Mouse (Mus musculus): ENCODE measurements around the gene Olfr1370. TPM values are rescaled to one million over a fixed set of nuclear protein-coding genes. Genes with fewer than 3 reads are reported as not detected.
"Not testable (repeated sequence)": the region's sequence is repeated elsewhere in the genome, so short reads cannot be mapped to it uniquely, and the experiment has no call there.

Olfr1370 gene
- polyA plus RNA-seq (2015; fragmentation: Nextera tagmentation; extraction: Ambion mirVana), result not detected in 2 replicates

DNA sequence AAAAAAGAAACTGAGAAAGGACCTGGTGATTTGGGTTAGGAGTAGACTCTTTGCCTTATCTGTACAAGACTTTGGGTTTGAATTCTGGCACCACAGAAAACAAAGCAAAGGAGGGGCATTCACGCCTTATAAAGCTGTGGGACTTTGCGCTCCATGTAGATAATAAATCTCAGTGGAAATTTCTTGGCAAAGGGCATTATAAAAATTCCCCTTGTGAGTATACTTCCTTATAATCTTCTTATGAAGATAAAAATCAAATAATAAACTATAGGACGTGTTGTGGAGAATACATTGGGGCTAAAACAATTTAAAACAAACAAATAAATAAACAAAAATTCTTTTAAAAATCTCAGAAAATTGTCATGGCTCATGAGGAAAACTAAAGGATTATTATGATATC lies at the start of gene Olfr1370:
Gene Olfr1370 (minus strand): TSS at position 101 of the 400 bp plus-strand sequence.
- Histone ChIP-seq H3K36me3 (no peaks in the 10 kb centered on the region), H3K9me3 (no peaks in the 10 kb centered on the region), H3K4me3 (replicated peaks) (no peak within 1 kb of the TSS), H3K4me1 (replicated peaks) (no peaks in the 10 kb centered on the region), H3K9ac (replicated peaks) (no peak within 1 kb of the TSS), H3K27ac (no peak within 1 kb of the TSS), H3K4me2 (replicated peaks) (no peak within 1 kb of the TSS), H3K27me3 (no peaks in the 10 kb centered on the region)
- ATAC-seq, result no peak
- WGBS, result 80% methylated on average over 3 of the region's 3 CpGs

DNA sequence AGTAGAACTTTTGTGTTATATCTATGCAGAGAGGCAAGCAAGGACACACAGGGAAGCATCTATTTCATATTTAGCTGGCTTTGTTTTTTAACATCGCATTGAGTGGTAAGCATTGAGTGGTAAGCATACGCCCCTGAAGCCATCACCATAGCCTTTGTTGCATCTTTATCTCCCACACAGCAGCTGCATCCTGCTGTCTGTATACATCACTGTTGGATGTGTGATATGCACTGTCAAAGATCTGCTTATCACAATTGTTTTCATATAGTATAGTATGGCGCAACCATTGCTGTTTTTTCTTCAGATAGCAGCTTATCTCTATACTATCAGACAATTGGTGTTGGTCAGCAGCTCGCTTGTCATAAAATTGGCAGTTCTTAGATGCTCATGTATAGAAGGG lies 39.4 kb upstream of the Olfr1370 start:
- no peak for ATAC-seq
- Histone ChIP-seq H3K27me3 (no peaks in the 10 kb centered on the region), H3K4me2 (replicated peaks) (no peak overlapping the region), H3K27ac (no peak overlapping the region), H3K36me3 (no peaks in the 10 kb centered on the region), H3K4me3 (replicated peaks) (no peak overlapping the region), H3K9me3 (no peaks in the 10 kb centered on the region), H3K9ac (replicated peaks) (no peak overlapping the region), H3K4me1 (replicated peaks) (no peaks in the 10 kb centered on the region)
- WGBS, result 87% methylated on average over 4 of the region's 4 CpGs

DNA sequence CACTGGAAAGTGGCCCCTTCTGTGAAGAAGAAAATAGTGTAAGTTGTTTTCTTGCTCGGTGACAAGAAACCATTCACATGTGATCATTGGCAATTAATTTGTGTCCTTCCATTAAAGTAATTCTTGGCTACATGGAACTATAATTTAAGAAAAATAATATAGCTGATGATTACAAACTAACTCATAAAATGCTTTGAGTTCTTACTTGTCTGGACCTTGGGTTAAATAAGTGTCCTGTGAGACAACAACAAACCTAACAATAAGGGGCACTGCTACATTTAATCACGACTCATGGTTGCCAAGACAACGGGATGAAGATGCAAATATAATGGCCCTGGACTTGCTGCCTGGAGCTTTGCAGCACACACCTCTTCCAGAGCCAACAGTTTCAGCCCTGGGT lies 36.4 kb upstream of the Olfr1370 start, which contains the start of gene Olfr1369-ps1:
Gene Olfr1369-ps1 (plus strand): TSS at position 301 of the 400 bp plus-strand sequence.
- not testable (repeated sequence) for H3K4me1 ChIP-seq (replicated peaks); H3K9ac ChIP-seq (replicated peaks); H3K4me2 ChIP-seq (replicated peaks); H3K27me3 ChIP-seq; ATAC-seq; H3K9me3 ChIP-seq; H3K4me3 ChIP-seq (replicated peaks); H3K27ac ChIP-seq; H3K36me3 ChIP-seq
- WGBS, result 64% methylated on average over 3 of the region's 3 CpGs

DNA sequence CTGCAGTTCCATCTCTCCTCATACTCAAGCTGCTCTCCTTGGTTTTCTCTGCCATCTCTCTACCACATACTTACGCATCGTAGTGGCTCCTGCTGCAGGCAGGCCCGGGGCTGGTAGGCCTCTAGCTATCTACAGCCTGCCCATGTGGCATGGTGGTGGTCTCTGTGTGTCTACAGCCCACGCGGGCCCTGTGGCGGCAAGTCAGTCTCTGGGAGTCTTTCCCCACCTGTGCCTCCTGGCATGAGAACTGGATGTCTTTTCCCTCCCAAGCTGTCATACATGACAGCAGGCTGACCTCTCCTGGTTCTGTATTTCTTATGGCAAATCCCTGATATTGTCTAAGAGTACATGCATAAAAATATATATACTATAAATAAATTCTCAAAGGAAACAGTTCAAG lies 35.7 kb upstream of the Olfr1370 start:
- no peaks in the 10 kb centered on the region for H3K4me1 ChIP-seq (replicated peaks)
- no peaks in the 10 kb centered on the region for H3K9me3 ChIP-seq
- H3K4me3 ChIP-seq (replicated peaks), result no peak overlapping the region
- H3K27ac ChIP-seq, result no peak overlapping the region
- H3K4me2 ChIP-seq (replicated peaks), result no peak overlapping the region
- no peak for ATAC-seq
- no peak overlapping the region for H3K9ac ChIP-seq (replicated peaks)
- no peaks in the 10 kb centered on the region for H3K27me3 ChIP-seq
- 93% methylated on average over 6 of the region's 6 CpGs for WGBS
- H3K36me3 ChIP-seq, result no peaks in the 10 kb centered on the region

DNA sequence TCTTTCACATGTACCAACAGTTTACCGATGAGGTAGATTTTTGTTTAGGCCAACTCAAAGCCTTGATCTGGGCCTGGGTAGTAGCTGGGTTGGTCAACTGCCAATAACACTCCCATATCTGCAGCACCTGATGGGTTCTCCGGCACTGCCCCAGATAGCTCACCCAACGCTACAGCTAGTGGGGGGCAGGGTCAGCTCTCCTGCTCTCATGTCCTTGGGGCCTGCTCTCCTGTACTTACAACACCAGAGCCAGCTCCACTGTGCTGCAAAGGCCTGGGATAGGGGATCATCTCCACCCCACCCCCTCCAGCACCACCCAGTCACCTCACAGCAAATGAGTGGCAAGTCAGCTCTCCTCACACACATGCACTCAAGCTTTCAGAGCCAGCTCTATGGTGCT lies 35.0 kb upstream of the Olfr1370 start:
- no peak overlapping the region for H3K9ac ChIP-seq (replicated peaks)
- no peaks in the 10 kb centered on the region for H3K27me3 ChIP-seq
- H3K9me3 ChIP-seq, result no peaks in the 10 kb centered on the region
- peak; percentile 40; the same call in 1 of the 2 replicates for ATAC-seq
- H3K36me3 ChIP-seq, result no peaks in the 10 kb centered on the region
- H3K4me3 ChIP-seq (replicated peaks), result no peak overlapping the region
- WGBS, result 95% methylated on average over 3 of the region's 3 CpGs
- no peak overlapping the region for H3K4me2 ChIP-seq (replicated peaks)
- no peaks in the 10 kb centered on the region for H3K4me1 ChIP-seq (replicated peaks)
- no peak overlapping the region for H3K27ac ChIP-seq

DNA sequence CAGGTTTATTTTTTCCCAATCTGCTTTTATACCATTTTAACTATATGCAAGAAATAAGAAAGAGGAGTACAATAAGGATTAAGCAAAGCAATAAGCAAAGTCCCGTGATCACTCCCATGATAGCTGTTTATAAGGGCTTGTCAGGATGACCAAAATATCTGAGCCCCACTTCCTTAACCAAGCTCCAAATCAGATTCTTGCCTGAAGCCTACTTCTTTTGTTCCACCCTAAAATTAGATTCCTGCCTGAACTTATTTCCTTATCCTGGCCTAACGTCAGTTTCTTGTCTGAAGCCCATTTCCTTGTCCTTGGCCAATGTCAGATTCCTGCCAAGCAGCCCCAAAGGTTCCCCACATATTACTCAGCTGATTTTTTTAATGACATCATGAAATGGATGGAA lies 7.9 kb upstream of the Olfr1370 start:
- H3K27ac ChIP-seq, result no peak overlapping the region
- H3K27me3 ChIP-seq, result no peaks in the 10 kb centered on the region
- no peak overlapping the region for H3K4me3 ChIP-seq (replicated peaks)
- H3K36me3 ChIP-seq, result no peaks in the 10 kb centered on the region
- no peaks in the 10 kb centered on the region for H3K9me3 ChIP-seq
- no peak overlapping the region for H3K4me2 ChIP-seq (replicated peaks)
- ATAC-seq, result no peak
- no peaks in the 10 kb centered on the region for H3K4me1 ChIP-seq (replicated peaks)
- H3K9ac ChIP-seq (replicated peaks), result no peak overlapping the region
- 76% methylated on average over 2 of the region's 2 CpGs for WGBS

DNA sequence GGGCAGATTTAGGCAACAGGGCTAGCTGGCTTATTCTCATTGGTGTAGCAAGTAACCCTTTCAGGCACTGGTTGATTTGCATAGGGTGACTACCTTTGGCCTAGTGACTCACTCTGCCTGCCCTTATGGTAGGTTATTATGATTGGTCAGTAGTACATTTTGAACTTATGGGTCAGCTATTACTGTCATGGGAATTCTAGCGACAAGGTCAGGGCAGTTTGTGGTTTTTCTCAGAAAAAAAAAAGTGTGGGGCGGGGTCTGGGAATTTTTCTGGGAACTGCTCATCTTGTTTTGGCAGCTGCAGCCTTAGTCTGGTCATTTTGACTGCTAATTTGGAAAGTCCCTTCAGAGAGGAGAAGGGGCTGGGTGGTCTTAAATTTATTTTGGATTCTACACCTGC lies 8.7 kb downstream of the Olfr1370 start:
- no peak for ATAC-seq
- no peak overlapping the region for H3K4me3 ChIP-seq (replicated peaks)
- H3K4me2 ChIP-seq (replicated peaks), result no peak overlapping the region
- H3K9me3 ChIP-seq, result no peaks in the 10 kb centered on the region
- no peak overlapping the region for H3K9ac ChIP-seq (replicated peaks)
- WGBS, result 78% methylated on average over 2 of the region's 2 CpGs
- H3K36me3 ChIP-seq, result no peaks in the 10 kb centered on the region
- no peaks in the 10 kb centered on the region for H3K4me1 ChIP-seq (replicated peaks)
- no peak overlapping the region for H3K27ac ChIP-seq
- no peaks in the 10 kb centered on the region for H3K27me3 ChIP-seq

DNA sequence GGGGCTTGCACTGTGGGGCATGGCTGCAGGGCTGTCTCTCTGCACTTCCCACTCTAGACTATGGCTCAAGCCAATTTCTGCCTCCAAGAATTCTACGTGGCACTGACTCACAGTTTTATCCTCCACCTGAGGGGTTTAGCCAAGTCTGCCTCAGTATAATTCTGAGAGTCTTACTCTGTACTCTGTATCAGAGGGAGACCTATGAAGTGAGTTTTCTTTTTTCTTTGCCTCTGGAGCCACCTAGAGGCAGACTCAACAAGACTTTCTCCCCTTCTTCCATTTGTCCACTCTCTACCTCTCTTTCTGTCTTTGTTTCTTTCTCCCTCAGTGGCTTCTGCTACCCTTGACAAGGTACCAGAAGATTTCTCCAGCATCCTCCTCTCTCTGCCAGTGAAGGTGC lies 24.6 kb downstream of the Olfr1370 start:
- Histone ChIP-seq H3K27ac (no peak overlapping the region), H3K27me3 (no peaks in the 10 kb centered on the region)
- ATAC-seq, result 0 out of 2 replicates have a peak, but pooled peaks have one; percentile 56

DNA sequence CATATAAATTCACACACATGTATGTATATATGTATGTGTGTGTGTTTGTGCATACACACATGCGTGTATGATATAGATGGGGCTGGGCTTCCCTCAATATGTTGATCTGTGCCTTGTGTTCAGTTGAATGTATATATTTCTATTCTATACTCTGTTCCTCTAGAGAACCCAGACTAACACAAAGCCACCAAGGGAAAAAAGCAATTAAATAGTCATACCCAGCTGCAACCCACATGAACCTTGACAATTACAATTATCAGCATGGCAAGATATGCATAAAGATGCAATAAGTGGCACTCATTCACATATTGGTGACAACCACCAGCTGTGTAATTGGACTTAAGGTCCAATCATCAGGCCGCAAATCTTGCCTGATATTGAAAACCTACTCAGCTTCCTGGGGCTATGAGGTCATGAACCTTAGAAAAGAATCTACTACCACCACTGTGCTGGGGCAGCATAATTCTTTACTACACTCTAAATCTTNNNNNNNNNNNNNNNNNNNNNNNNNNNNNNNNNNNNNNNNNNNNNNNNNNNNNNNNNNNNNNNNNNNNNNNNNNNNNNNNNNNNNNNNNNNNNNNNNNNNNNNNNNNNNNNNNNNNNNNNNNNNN lies 34.1 kb downstream of the Olfr1370 start:
- WGBS, result 77% methylated on average over 2 of the region's 2 CpGs
- Histone ChIP-seq H3K4me1 (replicated peaks) (no peaks in the 10 kb centered on the region), H3K4me3 (replicated peaks) (no peak overlapping the region)

More for the DNA sequence above, 24.6 kb downstream of the Olfr1370 start:
- no peak overlapping the region for H3K4me2 ChIP-seq (replicated peaks)
- no peaks in the 10 kb centered on the region for H3K9me3 ChIP-seq
- no peak overlapping the region for H3K4me3 ChIP-seq (replicated peaks)
- WGBS, result 68% methylated on average over 1 of the region's 1 CpGs
- no peaks in the 10 kb centered on the region for H3K4me1 ChIP-seq (replicated peaks)
- H3K9ac ChIP-seq (replicated peaks), result no peak overlapping the region
- no peaks in the 10 kb centered on the region for H3K36me3 ChIP-seq

DNA sequence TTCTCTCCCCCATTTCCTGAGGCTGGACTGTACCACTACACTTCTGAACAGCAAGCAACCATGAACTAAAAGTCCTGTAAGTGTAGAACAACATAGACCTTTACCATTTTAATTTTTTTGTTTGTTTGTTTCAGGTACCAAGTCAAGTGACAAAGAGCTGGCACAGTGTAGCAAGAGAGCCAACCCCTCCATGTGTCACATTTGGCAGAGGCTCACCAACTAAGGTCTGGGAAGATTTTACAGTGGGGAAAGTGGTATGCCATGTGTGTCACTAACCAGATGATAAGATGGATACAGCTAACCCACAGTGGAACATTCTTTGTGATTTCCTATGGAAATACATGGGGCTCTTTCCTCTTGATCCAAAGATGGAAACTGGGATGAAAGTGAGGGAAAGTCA lies 38.8 kb downstream of the Olfr1370 start:
- Histone ChIP-seq H3K4me3 (replicated peaks) (no peak overlapping the region), H3K27ac (no peak overlapping the region), H3K36me3 (no peaks in the 10 kb centered on the region), H3K9me3 (no peaks in the 10 kb centered on the region), H3K27me3 (no peaks in the 10 kb centered on the region), H3K4me2 (replicated peaks) (no peak overlapping the region), H3K4me1 (replicated peaks) (no peaks in the 10 kb centered on the region; the same call in 1 of the 2 replicates), H3K9ac (replicated peaks) (no peak overlapping the region)
- no peak for ATAC-seq

More for the DNA sequence above, 34.1 kb downstream of the Olfr1370 start:
- Histone ChIP-seq H3K27ac (no peak overlapping the region), H3K27me3 (no peaks in the 10 kb centered on the region), H3K4me2 (replicated peaks) (no peak overlapping the region), H3K36me3 (no peaks in the 10 kb centered on the region), H3K9ac (replicated peaks) (no peak overlapping the region), H3K9me3 (no peaks in the 10 kb centered on the region)
- ATAC-seq, result no peak

DNA sequence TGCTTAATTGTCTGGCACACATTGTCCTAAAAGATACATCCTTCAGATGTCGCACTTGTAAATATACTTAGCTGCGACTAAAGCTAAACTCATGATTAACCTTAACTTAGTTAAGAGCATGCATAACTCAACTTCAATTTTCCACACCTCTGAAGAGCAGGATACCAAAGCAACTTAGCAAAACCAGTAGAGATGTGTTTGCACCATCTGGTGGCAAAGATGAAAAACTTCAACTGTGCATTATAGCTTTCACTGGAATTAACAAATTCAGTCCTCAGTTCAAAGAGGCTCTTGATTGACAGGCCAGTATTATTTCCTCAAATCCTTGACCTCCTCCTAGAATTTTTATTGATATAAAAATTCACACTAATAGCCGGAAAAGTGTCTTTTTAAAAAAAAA lies 39.7 kb downstream of the Olfr1370 start:
- H3K4me2 ChIP-seq (replicated peaks), result no peak overlapping the region
- no peaks in the 10 kb centered on the region for H3K36me3 ChIP-seq
- WGBS, result 71% methylated on average over 3 of the region's 3 CpGs
- H3K4me3 ChIP-seq (replicated peaks), result no peak overlapping the region
- H3K9me3 ChIP-seq, result no peaks in the 10 kb centered on the region
- no peak overlapping the region for H3K27ac ChIP-seq
- peak; percentile 40; the same call in 1 of the 2 replicates for ATAC-seq
- no peaks in the 10 kb centered on the region for H3K27me3 ChIP-seq
- H3K4me1 ChIP-seq (replicated peaks), result no peaks in the 10 kb centered on the region; the same call in 1 of the 2 replicates
- no peak overlapping the region for H3K9ac ChIP-seq (replicated peaks)

DNA sequence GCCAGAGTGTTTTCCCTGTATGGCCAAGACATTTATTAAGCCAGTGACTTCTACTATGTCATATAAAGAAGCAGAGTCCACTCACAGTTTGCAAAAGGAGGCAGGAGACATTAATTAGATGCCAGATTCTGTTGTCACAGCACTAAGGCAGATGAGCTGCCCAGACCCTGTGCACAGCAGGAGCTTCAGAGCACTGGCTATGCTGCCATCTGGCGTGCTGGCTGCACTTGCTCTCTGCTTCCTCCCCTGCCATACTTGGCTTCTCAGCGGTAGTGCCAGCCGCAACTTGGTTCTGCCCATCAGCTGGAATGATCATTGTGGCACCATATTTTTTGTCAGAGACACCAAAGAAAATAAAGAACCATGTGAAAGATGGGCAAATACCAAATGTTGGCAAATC lies 41.6 kb downstream of the Olfr1370 start:
- Histone ChIP-seq H3K4me3 (replicated peaks) (no peak overlapping the region), H3K27ac (no peak overlapping the region), H3K9ac (replicated peaks) (no peak overlapping the region), H3K9me3 (no peaks in the 10 kb centered on the region), H3K27me3 (no peaks in the 10 kb centered on the region), H3K36me3 (no peaks in the 10 kb centered on the region), H3K4me1 (replicated peaks) (no peaks in the 10 kb centered on the region; the same call in 1 of the 2 replicates), H3K4me2 (replicated peaks) (no peak overlapping the region)
- peak; percentile 71 for ATAC-seq
- WGBS, result 54% methylated on average over 3 of the region's 3 CpGs

DNA sequence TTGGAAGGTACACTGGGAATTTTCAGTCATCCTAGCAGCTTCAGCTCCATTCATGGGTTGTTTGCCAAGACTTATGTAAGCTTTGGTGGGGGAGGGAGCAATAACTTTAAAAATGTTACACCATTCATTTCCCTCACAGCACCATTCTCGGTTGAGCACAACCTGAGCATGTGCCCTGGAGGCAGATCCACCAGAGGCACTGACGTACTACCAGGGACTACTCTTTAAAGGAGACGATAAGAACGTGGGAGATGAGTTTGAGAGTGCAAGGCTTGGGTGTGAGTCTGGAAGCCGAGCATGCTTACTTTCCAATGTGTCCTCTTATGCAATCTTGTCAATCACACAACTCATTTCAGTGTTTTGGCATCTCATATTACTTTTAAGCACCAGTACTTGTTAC lies 49.9 kb downstream of the Olfr1370 start:
- Histone ChIP-seq H3K27ac (no peak overlapping the region), H3K27me3 (no peaks in the 10 kb centered on the region), H3K9me3 (no peaks in the 10 kb centered on the region), H3K4me2 (replicated peaks) (no peak overlapping the region), H3K4me3 (replicated peaks) (no peak overlapping the region), H3K9ac (replicated peaks) (no peak overlapping the region), H3K36me3 (no peaks in the 10 kb centered on the region), H3K4me1 (replicated peaks) (no peaks in the 10 kb centered on the region)
- 89% methylated on average over 5 of the region's 5 CpGs for WGBS
- no peak for ATAC-seq

Data from midbrain, embryonic 13.5 days (tissue).